Mouse (Mus musculus) lung, postnatal 25 days (tissue): Measurements from ENCODE around the gene Plppr2.

Experiments
- DNase-seq: peaks from one replicate; pipeline ENCODE4 v3.0.0; 2022; ENCODE audit warnings: low spot score

Gene Plppr2

GRCm38 (mm10) chr9:21936692-21937570 lies at the start of gene Plppr2:
Plppr2 (plus strand) TSS chr9:21937033.
- DNase-seq = peak; percentile 96

DNA sequence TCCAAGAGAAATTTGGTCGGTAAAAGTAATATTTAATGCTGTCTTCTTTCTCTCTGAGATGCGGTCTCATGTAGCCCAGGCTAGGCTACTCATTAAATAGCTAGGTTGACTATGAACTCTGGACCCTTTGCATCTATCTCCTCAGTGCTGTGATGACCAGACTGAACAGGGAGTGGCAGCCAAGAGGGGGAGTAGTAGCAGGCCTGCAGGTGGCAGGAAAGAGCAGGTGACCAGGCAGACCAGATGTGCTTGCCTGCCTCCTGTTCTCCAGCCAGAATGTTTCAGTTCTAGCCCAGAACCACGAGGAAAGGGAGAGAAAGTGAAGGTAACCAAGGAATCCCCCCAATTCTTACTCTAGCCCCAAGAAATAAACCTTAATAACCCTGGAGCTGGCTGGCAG lies 47.6 kb upstream of the Plppr2 start:
- no peak for DNase-seq

- DNase-seq = peak; percentile 73
These were observed 35.5 kb upstream of the Plppr2 start for GRCm38 (mm10) chr9:21901223-21901820.

- no peak for DNase-seq
These were observed 32.8 kb upstream of the Plppr2 start for GRCm38 (mm10) chr9:21904031-21904430.

DNA sequence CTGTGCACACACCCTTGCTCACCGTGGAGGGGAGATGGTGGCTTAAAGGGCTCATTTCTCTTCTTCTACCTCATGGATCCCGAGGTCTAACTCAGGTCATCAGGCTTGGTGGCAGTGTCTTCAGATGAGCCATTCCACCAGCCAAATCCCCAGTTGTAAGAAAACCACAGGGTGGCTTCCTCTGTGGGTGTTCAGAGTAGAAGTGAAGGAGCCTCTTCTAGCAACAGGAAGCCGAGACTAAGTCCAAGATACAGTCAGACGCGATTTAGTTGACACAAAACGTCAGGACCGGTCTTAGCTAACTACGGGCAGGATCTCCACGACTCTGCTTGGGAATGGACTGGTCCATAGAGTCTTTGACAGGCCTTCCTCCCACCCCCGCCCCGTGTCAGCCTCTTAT lies 28.6 kb upstream of the Plppr2 start:
- DNase-seq = no peak

GRCm38 (mm10) chr9:21909474-21910223 lies 27.2 kb upstream of the Plppr2 start:
- no peak for DNase-seq

GRCm38 (mm10) chr9:21916851-21917492 lies 19.9 kb upstream of the Plppr2 start:
- no peak for DNase-seq

GRCm38 (mm10) chr9:21917493-21918034 lies 19.3 kb upstream of the Plppr2 start:
- DNase-seq = peak; percentile 22

- DNase-seq = peak; percentile 96
These were observed 18.7 kb upstream of the Plppr2 start, which contains the start of gene Rab3d for GRCm38 (mm10) chr9:21918035-21918592. Rab3d (minus strand) TSS chr9:21918192.

- no peak for DNase-seq
These were observed 18.0 kb upstream of the Plppr2 start for GRCm38 (mm10) chr9:21918692-21919384.

GRCm38 (mm10) chr9:21923036-21923435 lies 13.8 kb upstream of the Plppr2 start:
- no peak for DNase-seq

- DNase-seq = no peak
These were observed 13.2 kb upstream of the Plppr2 start for GRCm38 (mm10) chr9:21923490-21924098.

DNA sequence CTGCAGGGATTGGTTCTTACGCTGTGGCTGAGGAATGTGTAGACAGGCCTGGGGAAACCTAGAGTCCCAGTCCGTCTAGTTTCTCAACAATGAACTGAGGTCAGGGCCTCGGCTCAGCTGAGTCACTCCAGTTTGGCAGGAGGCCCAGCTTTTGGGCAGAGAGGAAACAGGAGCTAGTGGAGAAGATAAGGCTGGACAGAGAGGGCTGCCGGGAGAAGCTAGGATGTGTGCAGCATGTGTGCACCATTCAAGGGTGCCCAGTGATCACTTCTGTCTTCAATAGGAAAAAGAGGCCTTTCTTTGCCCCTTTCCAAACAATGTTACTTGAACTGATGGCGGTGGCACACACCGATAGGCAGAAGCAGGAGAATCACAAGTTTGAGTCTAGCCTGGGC lies 12.7 kb upstream of the Plppr2 start:
- peak; percentile 97 for DNase-seq

- DNase-seq = no peak
These were observed 11.8 kb upstream of the Plppr2 start for GRCm38 (mm10) chr9:21925034-21925433.

- DNase-seq = no peak
These were observed 11.3 kb upstream of the Plppr2 start for GRCm38 (mm10) chr9:21925506-21925905.

- DNase-seq = peak; percentile 32
These were observed 10.7 kb upstream of the Plppr2 start for GRCm38 (mm10) chr9:21926155-21926554.

DNA sequence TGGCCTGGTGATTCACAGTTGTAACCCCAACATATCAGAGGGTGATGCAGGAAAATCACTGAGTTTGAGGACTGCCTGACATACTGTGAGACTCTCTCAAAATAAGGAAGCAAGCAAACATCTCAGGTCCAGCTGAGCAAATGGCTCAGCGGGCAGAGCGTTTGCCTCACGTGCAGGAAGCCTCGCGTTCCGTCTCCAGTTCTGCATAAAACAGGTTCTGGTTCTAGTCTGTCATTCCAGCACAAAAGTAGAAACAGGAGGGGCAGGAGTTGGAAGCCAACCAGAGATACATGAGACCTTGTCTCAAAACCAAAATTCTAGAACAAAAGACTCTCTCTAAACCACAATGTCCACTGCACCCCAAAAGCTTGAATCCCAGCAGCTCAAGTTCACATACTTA lies 10.0 kb upstream of the Plppr2 start:
- DNase-seq = no peak

DNA sequence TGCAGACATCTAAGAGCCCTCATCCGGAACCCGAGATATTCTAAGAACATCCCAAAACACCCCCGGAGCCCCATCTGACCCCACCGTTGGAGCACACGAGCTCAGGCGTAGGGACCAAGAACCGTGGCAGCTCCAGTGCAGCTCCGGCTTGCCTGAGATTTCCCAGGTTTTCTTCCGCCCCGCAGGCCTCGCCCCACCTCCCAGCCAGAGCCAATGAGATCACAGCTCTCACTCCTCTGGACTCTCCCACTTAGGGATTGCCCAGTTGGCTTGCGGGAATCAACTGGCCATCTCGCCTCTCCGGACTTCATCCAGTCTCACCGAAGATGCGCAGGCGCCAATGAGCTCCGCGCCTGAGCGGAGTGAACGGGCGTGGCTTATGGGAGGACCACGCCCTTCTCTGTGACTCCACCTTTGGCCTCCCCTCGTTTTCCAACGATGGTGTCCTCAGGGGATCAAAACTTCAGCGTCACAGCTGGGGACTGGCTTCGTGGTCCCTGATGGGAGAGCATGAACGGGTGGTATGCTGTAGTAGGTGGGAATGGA lies 9.6 kb upstream of the Plppr2 start, which contains the start of the genes Ccdc159 and Tmem205:
Gene Ccdc159 (plus strand): TSS at position 264 of the 546 bp plus-strand sequence.
Gene Tmem205 (minus strand): TSS at position 349 of the 546 bp plus-strand sequence.
- DNase-seq = peak; percentile 97

GRCm38 (mm10) chr9:21929208-21929607 lies 7.6 kb upstream of the Plppr2 start:
- DNase-seq = no peak

- no peak for DNase-seq
These were observed 4.8 kb upstream of the Plppr2 start for GRCm38 (mm10) chr9:21932006-21932405.
